Mouse (Mus musculus) thymus, postnatal 25 days (tissue): ENCODE measurements around the gene Prr13.

Source experiments
- DNase-seq: peaks from one replicate; pipeline ENCODE4 v3.0.0; 2022

Prr13 gene

GRCm38 (mm10) chr15:102505770-102506463, 47.1 kb downstream of the Prr13 start:
- no peak for DNase-seq

- DNase-seq = no peak
These were observed 47.6 kb downstream of the Prr13 start for GRCm38 (mm10) chr15:102506464-102506830.

- DNase-seq = no peak
These were observed 48.0 kb downstream of the Prr13 start for GRCm38 (mm10) chr15:102506864-102507263.

GRCm38 (mm10) chr15:102507561-102507960, 48.7 kb downstream of the Prr13 start:
- DNase-seq = no peak

GRCm38 (mm10) chr15:102508336-102508735, 49.5 kb downstream of the Prr13 start:
- DNase-seq = no peak

- DNase-seq = no peak
These were observed 51.3 kb downstream of the Prr13 start for GRCm38 (mm10) chr15:102510110-102510509.

GRCm38 (mm10) chr15:102510590-102511284, 51.9 kb downstream of the Prr13 start:
- peak; percentile 75 for DNase-seq

- no peak for DNase-seq
These were observed 52.5 kb downstream of the Prr13 start for GRCm38 (mm10) chr15:102511285-102511833.

GRCm38 (mm10) chr15:102512010-102512409, 53.2 kb downstream of the Prr13 start:
- DNase-seq = no peak
